Mouse (Mus musculus) left cerebral cortex, postnatal 36 days (tissue): ENCODE results near the gene Eci1. TPM values are rescaled to one million over a fixed set of nuclear protein-coding genes. Genes with fewer than 3 reads are reported as not detected.

Experiments
- DNase-seq, 2 experiments: peaks; one replicate each; pipeline ENCODE4 v3.0.0; 2021 to 2022; ENCODE audit warnings: low spot score in 2 of 2, mixed read lengths in 1 of 2
- intact Hi-C: fragments of 180-260 bp; cut with DNase I; formaldehyde crosslinking; loops from one replicate; pipeline ENCODE4 v1.15.1; 2025
- total RNA-seq, 2 experiments: library from RNA; stranded (reverse); gene quantifications; 2 replicates each; pipeline ENCODE4 v1.2.3; 2021

Gene Eci1
- total RNA-seq, 2 experiments from 2014 or later: 26.7 to 30.3 TPM

GRCm38 (mm10) chr17:24488186-24488661 is 61.8 kb downstream of the Eci1 start, which contains the start of gene Caskin1:
Gene Caskin1 (plus strand): TSS chr17:24488601.
- intact Hi-C loops: no loop called here

GRCm38 (mm10) chr17:24488662-24489264 is 62.3 kb downstream of the Eci1 start:
- intact Hi-C loops: no loop called here
- DNase-seq: peak in 1 of 2 experiments; percentile 76

More at GRCm38 (mm10) chr17:24488186-24488661, 61.8 kb downstream of the Eci1 start, which contains the start of gene Caskin1:
- DNase-seq: peak; percentile 60 to 72

Other genes starting within 250 kb of the Eci1 start
- gene Tbc1d24, start 221.1 kb upstream of the Eci1 start, total RNA-seq: 10 to 100 TPM; 64.4 to 65.5 TPM
- gene Ntn3, start 217.1 kb upstream of the Eci1 start, total RNA-seq: 10 to 100 TPM; 10.0 to 10.4 TPM
- 10 to 100 TPM in 1 of 2 experiments, 1 to 10 TPM in 1; 9.4 to 14.2 TPM for gene Tedc2, start 205.8 kb upstream of the Eci1 start, total RNA-seq
- 1 to 10 TPM; 4.9 to 5.4 TPM for gene Ccnf, start 175.2 kb upstream of the Eci1 start, total RNA-seq
- gene Abca17, start 75.6 kb upstream of the Eci1 start, total RNA-seq: 1 to 10 TPM in 1 of 2 experiments, under 1 TPM in 1; 0.72 to 1.1 TPM
- 10 to 100 TPM; 79.2 to 79.9 TPM for gene Abca3, start 74.7 kb upstream of the Eci1 start, total RNA-seq
- 100 to 1,000 TPM; 125 to 132 TPM for gene Rnps1, start 12.1 kb upstream of the Eci1 start, total RNA-seq
- 1 to 10 TPM; 3.2 to 7.2 TPM for gene Dnase1l2, start 16.5 kb downstream of the Eci1 start, total RNA-seq
- gene E4f1, start 43.7 kb downstream of the Eci1 start, total RNA-seq: 10 to 100 TPM; 26.2 to 40.9 TPM
- 10 to 100 TPM; 60.4 to 75.1 TPM for gene Pgp, start 43.8 kb downstream of the Eci1 start, total RNA-seq
- gene Bricd5, start 47.2 kb downstream of the Eci1 start, total RNA-seq: 1 to 10 TPM in 1 of 2 experiments, under 1 TPM in 1; 0.86 to 1.1 TPM
- gene Mlst8, start 52.4 kb downstream of the Eci1 start, total RNA-seq: 10 to 100 TPM; 35.1 to 35.8 TPM
- 100 to 1,000 TPM; 110 to 140 TPM for gene Caskin1, start 62.0 kb downstream of the Eci1 start, total RNA-seq
- gene Traf7, start 101.3 kb downstream of the Eci1 start, total RNA-seq: 10 to 100 TPM; 69.6 to 95.6 TPM
- gene Rab26, start 107.6 kb downstream of the Eci1 start, total RNA-seq: 10 to 100 TPM; 51.0 to 51.3 TPM
- 10 to 100 TPM; 62.7 to 85.4 TPM for gene Pkd1, start 123.2 kb downstream of the Eci1 start, total RNA-seq
- 100 to 1,000 TPM; 116 to 157 TPM for gene Tsc2, start 206.0 kb downstream of the Eci1 start, total RNA-seq
- 1 to 10 TPM; 4.2 to 6.6 TPM for gene Nthl1, start 206.0 kb downstream of the Eci1 start, total RNA-seq
- 10 to 100 TPM; 51.0 to 51.2 TPM for gene Slc9a3r2, start 223.7 kb downstream of the Eci1 start, total RNA-seq
- gene Npw, start 231.8 kb downstream of the Eci1 start, total RNA-seq: 1 to 10 TPM; 1.1 to 1.3 TPM
- 10 to 100 TPM; 30.5 to 45.1 TPM for gene Zfp598, start 243.0 kb downstream of the Eci1 start, total RNA-seq